In the genomic region with DNA sequence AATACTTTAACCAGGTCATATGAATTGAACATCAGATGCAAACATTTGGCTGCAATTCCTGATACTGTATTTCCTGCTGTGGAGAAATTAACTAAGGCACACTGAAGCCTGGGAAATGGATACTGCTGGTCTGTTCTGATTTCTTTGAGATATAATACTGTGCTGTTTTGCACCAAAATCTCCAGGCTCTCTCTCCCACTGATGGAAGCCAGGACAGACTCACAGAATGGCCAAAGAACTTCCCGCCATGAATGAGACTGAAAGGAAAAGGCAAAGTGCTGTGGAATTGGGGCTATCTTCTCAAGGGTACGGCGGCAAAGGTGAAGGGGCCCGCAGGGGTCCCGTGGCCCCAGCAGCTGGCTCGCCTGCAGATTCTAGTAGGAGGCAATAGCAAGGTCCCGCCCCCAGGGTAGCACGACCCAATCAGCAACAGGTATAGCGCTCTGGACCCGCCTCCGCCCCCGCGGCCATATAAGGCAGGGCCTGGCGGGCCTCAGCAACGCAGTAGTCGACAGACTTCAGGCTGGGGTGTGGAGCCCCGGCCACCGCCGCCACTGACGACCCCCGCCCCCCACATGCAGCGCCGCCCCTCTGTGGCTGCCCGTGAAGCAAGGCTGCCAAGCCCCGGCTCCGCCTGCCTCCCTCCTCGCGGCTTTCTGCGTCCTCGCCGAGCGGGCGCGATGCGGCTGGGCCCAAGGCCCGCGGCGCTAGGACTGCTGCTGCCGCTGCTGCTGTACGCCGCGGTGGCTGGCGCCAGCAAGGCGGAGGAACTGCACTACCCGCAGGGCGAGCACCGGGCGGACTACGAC, we compare ENCODE assay signal across 8 mouse cellular contexts. TPM values are rescaled to one million over a fixed set of nuclear protein-coding genes. Genes with fewer than 3 reads are reported as not detected.
DNase-seq lines count a peak whose midpoint lies in the region; ATAC-seq and TF ChIP-seq lines count a peak whose summit lies in the region.

A gene (plus strand): TSS at position 474 of the 809 bp plus-strand sequence.

- TF ChIP-seq CTCF in kidney, postnatal 0 days (IDR thresholded peaks at IDR 0.05; ENCODE audit: low read depth): peak; percentile 24; the same call in 1 of the 2 replicates

- H3K9me3 ChIP-seq in heart, embryonic 12.5 days (replicated peaks): no peaks in the 10 kb centered on the region
- no peaks in the 10 kb centered on the region for H3K9me3 ChIP-seq in kidney, postnatal 0 days (replicated peaks; ENCODE audit: low read length)
- H3K9me3 ChIP-seq in liver, embryonic 11.5 days (ENCODE audit: control insufficient read depth, low read length): no peaks in the 10 kb centered on the region
- H3K9me3 ChIP-seq in stomach, embryonic 14.5 days (ENCODE audit: control insufficient read depth, low read depth, low read length): no peaks in the 10 kb centered on the region

- peaks cover 24% of the 10 kb centered on the region for H3K36me3 ChIP-seq in heart, embryonic 12.5 days
- H3K36me3 ChIP-seq in kidney, postnatal 0 days (ENCODE audit: insufficient read depth, low read length): 0 out of 2 replicates have a peak, but pooled peaks cover 4% of the 10 kb centered on the region
- no peaks in the 10 kb centered on the region; the same call in 1 of the 2 replicates for H3K36me3 ChIP-seq in liver, embryonic 11.5 days (ENCODE audit: control insufficient read depth, insufficient read depth, low read length)
- peaks cover 10% of the 10 kb centered on the region for H3K36me3 ChIP-seq in stomach, embryonic 14.5 days (ENCODE audit: control insufficient read depth, insufficient read depth, low read length)

- peak; percentile 99 for ATAC-seq in erythroid progenitor cell, adult 5-6 weeks (replicated peaks; ENCODE audit: low FRiP score, poor library complexity, severe bottlenecking)
- peak; percentile 100 for ATAC-seq in heart, embryonic 12.5 days (ENCODE audit: insufficient number of reproducible peaks, low FRiP score)
- peak; percentile 100 for ATAC-seq in kidney, postnatal 0 days (replicated peaks; ENCODE audit: low FRiP score, low read depth)
- ATAC-seq in liver, embryonic 11.5 days (replicated peaks; ENCODE audit: low FRiP score): peak; percentile 100
- ATAC-seq in stomach, embryonic 14.5 days (ENCODE audit: insufficient number of reproducible peaks, insufficient read depth, low FRiP score, low read depth): peak; percentile 100

- under 1% methylated on average over 49 of the region's 49 CpGs for WGBS in heart, embryonic 12.5 days
- under 1% methylated on average over 49 of the region's 49 CpGs for WGBS in kidney, postnatal 0 days
- under 1% methylated on average over 44 of the region's 49 CpGs for WGBS in liver, embryonic 11.5 days
- under 1% methylated on average over 46 of the region's 49 CpGs for WGBS in stomach, embryonic 14.5 days

- no peaks in the 10 kb centered on the region for H3K27me3 ChIP-seq in heart, embryonic 12.5 days (replicated peaks)
- no peaks in the 10 kb centered on the region for H3K27me3 ChIP-seq in kidney, postnatal 0 days (ENCODE audit: insufficient read depth, low read length)
- no peaks in the 10 kb centered on the region for H3K27me3 ChIP-seq in liver, embryonic 11.5 days (replicated peaks; ENCODE audit: control insufficient read depth, insufficient read depth, low read length)
- no peaks in the 10 kb centered on the region for H3K27me3 ChIP-seq in stomach, embryonic 14.5 days (ENCODE audit: control insufficient read depth, insufficient read depth, low read length)

- DNase-seq in CD4-positive helper T cell, adult 2 months (ENCODE audit: low read depth, low spot score): peak; percentile 95
- DNase-seq in brain, embryonic 18.5 days (ENCODE audit: low read depth, low spot score): peak; percentile 88
- peak; percentile 97 for DNase-seq in kidney, postnatal 0 days (ENCODE audit: low spot score)
- peak; percentile 95 for DNase-seq in liver, embryonic 11.5 days (ENCODE audit: low spot score)
- DNase-seq in naive thymus-derived CD4-positive, alpha-beta T cell, adult 2 months (ENCODE audit: low read depth): peak; percentile 97

- H3K4me2 ChIP-seq in heart, embryonic 12.5 days: peak within 1 kb of the TSS; percentile 76
- H3K4me2 ChIP-seq in kidney, postnatal 0 days (ENCODE audit: low read length): peak within 1 kb of the TSS; percentile 60
- peak within 1 kb of the TSS; percentile 92 for H3K4me2 ChIP-seq in liver, embryonic 11.5 days
- H3K4me2 ChIP-seq in stomach, embryonic 14.5 days (replicated peaks; ENCODE audit: low read depth, low read length): peak within 1 kb of the TSS; percentile 47

- H3K4me1 ChIP-seq in heart, embryonic 12.5 days (replicated peaks): peaks cover 12% of the 10 kb centered on the region; the same call in 1 of the 2 replicates
- H3K4me1 ChIP-seq in kidney, postnatal 0 days (replicated peaks; ENCODE audit: insufficient read depth, low read length): no peaks in the 10 kb centered on the region
- 0 out of 2 replicates have a peak, but pooled peaks cover 4% of the 10 kb centered on the region for H3K4me1 ChIP-seq in liver, embryonic 11.5 days (replicated peaks; ENCODE audit: control insufficient read depth, insufficient read depth, low read length)
- peaks cover 6% of the 10 kb centered on the region; the same call in 1 of the 2 replicates for H3K4me1 ChIP-seq in stomach, embryonic 14.5 days (ENCODE audit: control insufficient read depth, insufficient read depth, low read length)

- peak within 1 kb of the TSS; percentile 94 for H3K27ac ChIP-seq in heart, embryonic 12.5 days (ENCODE audit: poor library complexity, severe bottlenecking)
- H3K27ac ChIP-seq in kidney, postnatal 0 days: peak within 1 kb of the TSS; percentile 86
- peak within 1 kb of the TSS; percentile 87 for H3K27ac ChIP-seq in liver, embryonic 11.5 days (ENCODE audit: low read depth, low read length)
- H3K27ac ChIP-seq in stomach, embryonic 14.5 days (ENCODE audit: low read length): peak within 1 kb of the TSS; percentile 93

- peak within 1 kb of the TSS; percentile 93 for H3K9ac ChIP-seq in heart, embryonic 12.5 days
- H3K9ac ChIP-seq in kidney, postnatal 0 days (ENCODE audit: low read depth, low read length): peak within 1 kb of the TSS; percentile 76
- peak within 1 kb of the TSS; percentile 92 for H3K9ac ChIP-seq in liver, embryonic 11.5 days (ENCODE audit: low read depth, low read length)
- peak within 1 kb of the TSS; percentile 85 for H3K9ac ChIP-seq in stomach, embryonic 14.5 days (replicated peaks; ENCODE audit: low read depth, low read length)

- peak within 1 kb of the TSS; percentile 83 for H3K4me3 ChIP-seq in heart, embryonic 12.5 days
- H3K4me3 ChIP-seq in kidney, postnatal 0 days (replicated peaks; ENCODE audit: low read depth, low read length): peak within 1 kb of the TSS; percentile 54
- peak within 1 kb of the TSS; percentile 83 for H3K4me3 ChIP-seq in liver, embryonic 11.5 days (ENCODE audit: low read depth, low read length)
- peak within 1 kb of the TSS; percentile 63 for H3K4me3 ChIP-seq in stomach, embryonic 14.5 days (ENCODE audit: low read depth, low read length)

RNA-seq across cellular contexts. Expression of the gene that starts here (rescaled TPM):
- total RNA-seq in erythroid progenitor cell, adult 5-6 weeks (2015; ENCODE audit: low replicate concordance): 7.9 and 9.2 TPM in 2 replicates
- 4.4 and 6.7 TPM in 2 replicates for total RNA-seq in erythroid progenitor cell, adult 5-6 weeks (2017; ENCODE audit: low replicate concordance)
- polyA plus RNA-seq in heart, embryonic 12.5 days (2016; fragmentation: Nextera tagmentation; extraction: Ambion mirVana): 178 and 180 TPM in 2 replicates
- 230 and 240 TPM in 2 replicates for polyA plus RNA-seq in kidney, postnatal 0 days (2015; fragmentation: Nextera tagmentation; extraction: Ambion mirVana)
- polyA plus RNA-seq in liver, embryonic 11.5 days (2014; fragmentation: Nextera tagmentation; extraction: Ambion mirVana): 104 and 108 TPM in 2 replicates
- polyA plus RNA-seq in stomach, embryonic 14.5 days (2014; fragmentation: Nextera tagmentation; extraction: Ambion mirVana): 243 and 247 TPM in 2 replicates

Comparison
In these comparisons a context has a peak if more than half of its experiments do, and no peak if none do; other contexts are left out.
1. Peak in every context shown above with its lines: DNase-seq, ATAC-seq, H3K4me3 ChIP-seq and H3K27ac ChIP-seq.